Mouse (Mus musculus) cerebellum, postnatal 10 days (tissue): ENCODE measurements around the gene Akr1cl.

ENCODE experiments used
- DNase-seq, 2 experiments: peaks; one replicate each; pipeline ENCODE4 v3.0.0; 2021; ENCODE audit warnings: mixed read lengths in 2 of 2

The Akr1cl gene

GRCm38 (mm10) chr1:64986120-64986519, 46.4 kb downstream of the Akr1cl start:
- peak; percentile 68 to 70 for DNase-seq

DNA sequence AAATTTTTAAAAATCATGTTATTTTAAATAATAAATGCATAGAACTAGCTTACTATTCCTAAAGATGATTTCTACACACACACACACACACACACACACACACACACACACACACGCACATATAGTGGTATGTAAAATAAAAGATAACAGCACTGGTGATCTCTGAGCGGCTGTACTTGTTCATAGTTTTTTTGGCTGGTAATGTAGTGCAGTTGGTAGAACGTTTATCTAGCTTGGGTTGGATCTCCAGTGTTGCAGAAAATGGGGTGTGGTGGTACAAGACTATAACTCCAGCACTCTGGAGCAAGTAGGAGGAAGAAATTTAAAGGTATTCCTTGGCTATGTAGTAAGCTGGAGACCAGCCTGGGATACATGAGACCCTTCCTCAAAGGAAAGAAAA, 49.3 kb downstream of the Akr1cl start:
- DNase-seq: no peak

- no peak for DNase-seq
These were observed 54.2 kb downstream of the Akr1cl start for GRCm38 (mm10) chr1:64978321-64978799.

DNA sequence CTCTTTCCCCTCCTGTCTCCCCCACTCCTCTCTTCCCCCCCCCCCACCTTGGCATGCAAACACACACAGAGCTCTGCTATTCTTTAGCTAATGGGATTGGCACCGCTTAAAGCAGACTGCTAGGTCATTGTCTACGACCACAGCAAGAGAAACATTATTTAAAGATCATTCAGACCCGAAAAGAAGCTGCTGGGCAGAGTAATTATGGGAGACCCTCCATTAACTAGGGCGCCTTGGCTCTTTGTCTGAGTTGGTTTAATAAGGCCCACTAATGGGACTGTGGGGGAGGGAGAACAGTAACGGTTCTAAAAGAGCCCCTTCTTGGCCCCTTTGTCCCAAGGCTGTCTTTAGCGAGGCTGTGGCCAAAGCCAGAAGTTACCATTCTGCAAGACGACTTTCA, 57.2 kb downstream of the Akr1cl start:
- DNase-seq: no peak

DNA sequence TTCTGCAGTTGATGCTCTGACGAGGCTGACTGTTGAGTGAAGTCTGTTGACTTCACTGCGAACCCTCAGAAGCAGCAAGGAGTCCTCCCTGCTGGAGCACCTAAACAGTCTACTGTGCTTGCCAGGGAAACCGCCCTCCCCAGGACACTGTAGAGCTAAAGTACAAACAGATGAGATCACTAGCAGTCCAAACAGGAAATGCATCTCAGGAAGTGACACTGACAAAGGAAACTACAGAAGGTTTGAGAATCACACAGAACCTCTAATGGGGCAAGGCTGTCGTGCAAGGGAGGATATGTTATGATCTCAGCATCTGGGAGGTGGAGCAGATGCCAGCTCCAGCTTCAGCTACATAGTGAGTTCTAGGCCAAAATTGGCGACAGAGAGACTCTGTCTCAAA, 61.9 kb downstream of the Akr1cl start:
- DNase-seq: no peak
